Mouse (Mus musculus) gastrocnemius, adult 18-20 months (tissue): ENCODE data around the gene Gsdma3. TPM values are rescaled to one million over a fixed set of nuclear protein-coding genes. Genes with fewer than 3 reads are reported as not detected.
A peak's percentile ranks its signal among the peaks of the same experiment; 100 is the strongest.
"Not testable (repeated sequence)": the region's sequence is repeated elsewhere in the genome, so short reads cannot be mapped to it uniquely, and the experiment has no call there.

Experiments
- DNase-seq: peaks from one replicate; pipeline ENCODE4 v3.0.0; 2021; ENCODE audit warnings: low spot score
- total RNA-seq, 2 experiments: library from RNA; stranded (reverse); gene quantifications; 2 replicates each; pipeline ENCODE4 v1.2.3; 2021

Gsdma3 gene
- total RNA-seq, 2 experiments from 2014 or later: 8.8 to 12.5 TPM

DNA sequence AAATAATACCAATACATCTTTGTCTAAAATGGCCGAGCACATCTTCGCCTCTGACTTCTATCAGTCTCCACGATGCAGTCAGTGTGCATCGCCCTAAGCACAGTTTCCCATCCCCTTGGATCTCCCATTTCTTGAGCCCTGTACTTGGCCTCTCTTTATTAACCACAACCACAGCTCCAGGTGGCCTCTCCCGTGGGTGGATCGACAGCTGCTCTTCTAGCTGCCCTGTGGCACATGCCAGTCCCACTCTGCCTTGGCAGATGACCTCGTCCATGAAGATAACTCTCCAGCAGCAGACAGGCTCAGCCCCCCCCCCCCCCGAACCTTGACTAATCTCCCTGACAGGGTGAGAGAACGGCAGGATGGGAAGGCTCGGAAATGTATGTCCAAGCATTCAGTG lies 30.7 kb upstream of the Gsdma3 start:
- DNase-seq: no peak

- no peak for DNase-seq
These were observed 30.2 kb upstream of the Gsdma3 start for GRCm38 (mm10) chr11:98595955-98596354.

DNA sequence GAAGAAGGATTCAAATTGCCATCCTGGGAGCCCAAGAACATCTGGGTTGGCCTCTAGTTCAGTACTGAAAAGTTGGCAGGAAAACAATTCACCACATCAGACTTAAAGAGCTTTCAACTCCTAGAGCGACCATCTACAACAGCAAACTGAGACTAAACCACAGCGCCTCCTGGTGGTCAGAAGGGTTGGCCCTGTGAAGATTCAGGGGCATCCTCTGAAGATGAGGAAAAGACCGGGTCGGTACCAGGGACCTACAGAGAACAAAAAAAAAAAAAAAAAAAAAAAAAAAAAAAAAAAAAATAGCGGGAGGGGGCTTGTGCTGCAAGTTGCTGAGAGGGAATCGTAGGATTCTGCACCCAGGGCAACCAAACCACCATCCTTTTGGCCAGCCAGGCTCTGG lies 28.8 kb upstream of the Gsdma3 start:
- peak; percentile 28 for DNase-seq

DNA sequence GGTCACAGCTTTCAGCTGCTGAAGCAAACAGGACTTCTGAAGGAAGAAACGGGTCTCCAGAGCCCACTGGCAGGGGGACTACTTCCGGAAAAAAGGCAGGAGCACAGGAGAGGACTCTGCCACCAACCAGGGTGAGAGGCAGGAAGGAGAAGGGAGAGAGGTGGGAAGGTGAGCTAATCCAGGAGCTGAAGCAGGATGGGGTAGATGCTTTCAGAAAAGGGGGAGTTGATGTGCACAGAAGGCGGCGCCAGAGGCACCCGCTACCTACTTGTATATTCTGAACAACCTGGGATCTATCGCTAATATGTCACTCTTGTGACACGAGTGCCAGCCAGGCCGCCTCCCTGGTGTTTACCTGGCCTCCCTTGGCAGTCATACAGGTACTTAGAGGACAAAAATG lies 28.2 kb upstream of the Gsdma3 start, which contains the start of gene Lrrc3c:
Gene Lrrc3c (plus strand): TSS at position 301 of the 400 bp plus-strand sequence.
- DNase-seq: no peak

DNA sequence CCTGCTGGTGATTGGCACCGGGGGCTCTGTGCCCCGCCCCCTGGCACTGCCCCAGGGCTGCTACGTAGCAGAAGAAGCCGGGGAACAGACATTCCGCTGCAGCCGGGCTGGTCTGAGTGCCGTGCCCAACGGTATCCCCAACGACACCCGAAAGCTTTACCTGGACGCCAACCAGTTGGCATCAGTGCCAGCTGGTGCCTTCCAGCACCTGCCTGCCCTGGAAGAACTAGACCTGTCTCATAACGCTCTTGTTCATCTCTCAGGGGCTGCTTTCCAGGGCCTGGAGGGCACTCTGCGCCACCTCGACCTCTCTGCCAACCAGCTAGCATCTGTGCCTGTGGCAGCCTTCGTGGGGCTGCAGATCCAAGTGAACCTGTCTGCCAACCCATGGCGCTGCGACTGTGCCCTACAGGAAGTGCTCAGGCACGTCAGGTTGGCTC lies 27.3 kb upstream of the Gsdma3 start:
- no peak for DNase-seq

DNA sequence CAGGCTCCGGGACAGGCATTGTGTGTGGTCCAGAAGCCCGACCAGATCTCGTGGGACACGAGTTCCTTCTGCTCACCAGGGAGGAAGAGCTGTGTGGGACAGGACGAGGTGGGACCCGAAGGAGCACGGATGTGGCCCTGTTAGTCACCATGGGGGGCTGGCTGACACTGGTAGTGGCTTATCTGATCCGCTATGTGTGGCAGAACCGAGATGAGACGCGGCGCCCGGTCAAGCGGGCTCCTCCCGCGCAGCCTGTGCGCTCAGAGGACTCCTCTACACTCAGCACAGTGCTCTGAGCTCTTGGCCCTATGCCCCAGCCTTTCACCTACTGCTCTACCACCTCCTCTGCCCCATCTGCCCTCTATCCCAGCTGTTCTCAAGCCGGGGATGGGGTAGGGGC lies 26.9 kb upstream of the Gsdma3 start:
- DNase-seq: no peak

- no peak for DNase-seq
These were observed 24.0 kb upstream of the Gsdma3 start for GRCm38 (mm10) chr11:98602090-98602690.

DNA sequence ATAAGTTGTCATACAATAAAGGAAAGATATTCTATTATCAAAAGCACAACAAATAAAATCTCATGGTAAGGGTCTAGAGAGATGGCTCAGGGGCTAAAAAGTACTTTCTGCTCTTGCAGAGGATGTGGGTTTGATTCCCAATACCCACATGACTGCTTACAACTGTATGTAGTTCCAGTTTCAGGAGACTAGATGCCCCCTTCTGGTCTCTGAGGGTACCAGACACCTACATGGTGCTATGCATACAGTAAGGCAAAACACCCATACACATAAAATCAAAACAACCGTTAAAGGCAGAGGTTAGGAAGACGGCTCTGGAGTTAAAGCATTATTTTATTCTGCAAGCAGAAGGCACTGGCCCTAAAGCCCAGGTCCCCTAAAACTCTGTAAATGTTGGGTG lies 22.2 kb upstream of the Gsdma3 start:
- DNase-seq: no peak

GRCm38 (mm10) chr11:98604911-98605310 lies 21.2 kb upstream of the Gsdma3 start:
- DNase-seq: not testable (repeated sequence)

DNA sequence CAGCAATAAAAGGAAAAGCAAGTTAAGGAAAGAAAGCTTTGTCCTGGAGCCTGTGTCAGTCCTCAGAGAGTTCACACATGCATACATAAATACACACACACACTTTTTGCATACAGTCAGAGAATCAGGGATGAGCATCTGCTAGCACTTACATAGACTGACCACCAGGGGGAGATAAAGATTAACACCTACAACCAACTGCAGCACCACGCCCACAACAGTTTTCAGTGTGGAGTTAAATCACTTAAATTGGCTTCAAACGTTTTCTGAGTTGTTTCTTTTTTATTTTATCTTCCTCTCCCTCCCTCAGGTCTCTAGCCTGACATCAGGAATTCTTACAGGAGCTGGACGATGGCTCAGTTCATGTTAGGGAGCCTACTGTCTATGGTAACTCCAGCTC lies 19.4 kb upstream of the Gsdma3 start:
- peak; percentile 40 for DNase-seq

GRCm38 (mm10) chr11:98620791-98621190 lies 5.4 kb upstream of the Gsdma3 start:
- no peak for DNase-seq

DNA sequence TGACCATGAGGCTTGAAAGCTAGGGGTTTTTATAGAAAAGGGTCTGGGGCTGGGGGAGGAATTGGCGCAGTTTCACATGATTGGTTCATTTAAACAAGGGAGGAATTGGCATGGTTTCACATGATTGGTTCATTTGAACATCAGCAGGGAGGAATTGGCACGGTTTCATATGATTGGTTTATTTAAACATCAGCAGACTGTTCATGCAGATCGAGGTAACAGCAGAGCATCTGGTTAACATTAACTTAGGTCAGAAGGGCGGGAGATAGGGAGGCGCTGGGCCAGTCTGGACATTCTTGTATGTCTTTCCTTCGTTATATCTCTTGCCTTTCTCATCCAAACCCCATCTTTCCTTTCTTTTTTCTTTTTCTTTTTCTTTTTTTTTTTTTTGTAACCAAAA lies 2.2 kb upstream of the Gsdma3 start:
- DNase-seq: not testable (repeated sequence)

- DNase-seq: not testable (repeated sequence)
These were observed 1.8 kb upstream of the Gsdma3 start for GRCm38 (mm10) chr11:98624381-98624780.

GRCm38 (mm10) chr11:98628706-98629105 lies 2.5 kb downstream of the Gsdma3 start:
- DNase-seq: no peak

GRCm38 (mm10) chr11:98630646-98631045 lies 4.5 kb downstream of the Gsdma3 start:
- DNase-seq: no peak

GRCm38 (mm10) chr11:98635312-98635970 lies 9.3 kb downstream of the Gsdma3 start:
- DNase-seq: not testable (repeated sequence)

DNA sequence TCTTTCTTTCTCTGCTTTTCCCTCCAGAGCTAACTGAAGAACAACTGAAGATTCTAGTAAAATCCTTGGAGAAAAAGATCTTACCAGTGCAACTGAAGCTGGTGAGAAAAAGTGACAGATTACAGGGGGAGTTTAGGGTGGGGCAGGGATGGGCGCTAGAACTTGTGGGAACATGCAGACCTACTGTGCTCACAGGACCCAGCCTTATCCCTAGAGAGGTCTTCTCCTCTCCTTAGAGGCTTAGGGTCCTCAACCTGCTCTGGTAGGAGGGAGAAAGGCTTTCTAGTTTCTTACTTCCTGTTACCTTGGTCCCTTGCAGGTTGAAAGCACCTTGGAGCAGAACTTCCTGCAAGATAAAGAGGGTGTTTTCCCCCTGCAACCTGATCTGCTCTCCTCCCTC lies 11.3 kb downstream of the Gsdma3 start:
- no peak for DNase-seq

DNA sequence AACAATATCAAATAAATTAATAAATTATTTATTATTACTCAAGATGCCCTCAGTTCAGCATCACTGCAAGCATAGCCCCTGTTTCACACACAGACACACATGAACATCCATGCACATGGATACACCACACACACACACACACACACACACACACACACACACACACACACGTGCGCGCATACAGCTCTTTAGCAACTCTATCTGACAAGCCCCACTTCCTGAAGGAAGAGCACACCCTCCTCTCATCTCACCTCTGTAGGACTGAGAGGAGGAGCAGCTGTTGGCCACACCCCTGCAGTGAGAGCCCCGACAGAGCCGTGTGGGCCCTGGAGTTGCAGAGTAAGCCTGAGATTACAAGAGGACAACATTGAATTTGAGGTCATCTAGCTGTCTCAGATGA lies 13.9 kb downstream of the Gsdma3 start:
- no peak for DNase-seq

DNA sequence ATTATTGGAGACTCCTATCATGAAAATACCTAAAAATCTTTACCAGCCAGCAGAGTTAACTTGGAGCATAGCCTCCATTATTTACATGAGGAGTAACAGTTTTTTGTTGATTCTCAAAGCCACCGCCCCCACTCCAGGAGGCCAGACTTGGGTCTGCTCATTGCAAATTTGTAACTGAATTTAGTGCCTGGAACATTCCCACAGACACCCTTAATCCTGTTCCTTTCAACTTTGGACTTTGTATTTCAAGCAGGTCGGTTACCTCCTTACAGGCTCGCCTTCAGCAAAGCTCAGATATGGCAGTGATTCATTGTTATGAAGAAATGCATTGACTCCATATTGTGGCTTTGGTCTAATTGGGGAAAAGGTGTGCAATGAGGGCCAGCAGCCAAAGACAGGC lies 18.6 kb downstream of the Gsdma3 start:
- no peak for DNase-seq

- no peak for DNase-seq
These were observed 19.8 kb downstream of the Gsdma3 start for GRCm38 (mm10) chr11:98645946-98646345.

DNA sequence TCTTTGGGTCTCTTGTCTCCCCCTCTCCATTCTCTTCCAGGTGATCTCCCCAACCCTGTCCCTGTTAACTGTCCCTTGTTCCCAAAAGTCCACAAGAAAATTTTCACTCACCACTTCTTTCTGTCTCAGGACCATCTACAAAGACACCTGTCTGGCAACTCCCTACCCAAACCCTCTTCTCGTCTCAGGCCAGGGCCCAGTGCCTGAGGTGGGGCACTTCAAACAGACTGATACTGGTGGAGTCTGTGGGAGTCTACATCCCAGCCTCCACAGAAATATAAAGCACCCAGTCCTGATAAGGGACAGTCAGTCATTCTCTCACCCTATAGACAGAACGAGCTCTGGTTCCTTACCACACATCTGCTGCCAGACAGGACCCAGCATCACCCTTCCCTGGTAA lies 20.3 kb downstream of the Gsdma3 start, which contains the start of gene Gsdma2:
Gene Gsdma2 (plus strand): TSS at position 301 of the 400 bp plus-strand sequence.
- no peak for DNase-seq

DNA sequence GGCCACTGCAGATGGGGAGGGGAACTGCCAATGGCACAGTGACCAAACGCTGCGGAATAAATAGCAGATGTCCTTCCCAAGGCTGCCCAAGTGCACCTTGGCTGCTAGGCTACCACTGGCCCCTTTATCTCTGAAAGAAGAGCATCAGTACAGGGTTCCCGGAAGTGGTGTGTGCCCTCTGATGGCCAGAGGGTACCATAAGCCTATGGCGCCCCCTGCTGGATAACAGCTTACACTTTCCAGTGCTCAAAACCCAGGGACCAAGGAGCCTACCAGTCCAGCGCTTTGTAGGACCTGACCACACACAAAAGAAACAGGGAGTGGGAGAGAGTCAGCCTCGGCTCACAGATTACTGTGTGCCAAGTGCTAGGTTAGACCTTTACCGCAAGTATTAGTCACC lies 28.9 kb downstream of the Gsdma3 start:
- DNase-seq: peak; percentile 30

DNA sequence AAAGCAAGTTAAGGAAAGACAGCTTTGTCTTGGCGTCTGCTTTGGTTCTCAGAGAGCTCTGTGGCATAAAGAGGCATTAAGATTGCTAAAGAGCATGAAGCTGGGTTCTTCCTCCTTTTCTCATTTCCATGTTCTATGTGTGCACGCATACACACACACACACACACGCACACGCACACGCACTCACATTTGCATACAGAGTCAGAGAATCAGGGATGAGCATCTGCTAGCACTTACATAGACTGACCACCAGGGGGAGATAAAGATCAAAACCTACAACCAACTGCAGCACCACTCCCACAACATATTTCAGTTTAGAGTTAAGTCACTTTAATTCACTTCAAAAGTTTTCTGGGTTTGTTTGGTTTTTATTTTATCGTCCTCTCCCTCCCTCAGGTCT lies 34.4 kb downstream of the Gsdma3 start:
- peak; percentile 28 for DNase-seq
